Mouse (Mus musculus) frontal cortex, postnatal 10 days (tissue): Measurements from ENCODE around the gene Hibadh.

Experiments used
- DNase-seq, 2 experiments: peaks; one replicate each; pipeline ENCODE4 v3.0.0; 2022; ENCODE audit warnings: low spot score in 2 of 2, mixed read lengths in 1 of 2

Gene Hibadh

DNA sequence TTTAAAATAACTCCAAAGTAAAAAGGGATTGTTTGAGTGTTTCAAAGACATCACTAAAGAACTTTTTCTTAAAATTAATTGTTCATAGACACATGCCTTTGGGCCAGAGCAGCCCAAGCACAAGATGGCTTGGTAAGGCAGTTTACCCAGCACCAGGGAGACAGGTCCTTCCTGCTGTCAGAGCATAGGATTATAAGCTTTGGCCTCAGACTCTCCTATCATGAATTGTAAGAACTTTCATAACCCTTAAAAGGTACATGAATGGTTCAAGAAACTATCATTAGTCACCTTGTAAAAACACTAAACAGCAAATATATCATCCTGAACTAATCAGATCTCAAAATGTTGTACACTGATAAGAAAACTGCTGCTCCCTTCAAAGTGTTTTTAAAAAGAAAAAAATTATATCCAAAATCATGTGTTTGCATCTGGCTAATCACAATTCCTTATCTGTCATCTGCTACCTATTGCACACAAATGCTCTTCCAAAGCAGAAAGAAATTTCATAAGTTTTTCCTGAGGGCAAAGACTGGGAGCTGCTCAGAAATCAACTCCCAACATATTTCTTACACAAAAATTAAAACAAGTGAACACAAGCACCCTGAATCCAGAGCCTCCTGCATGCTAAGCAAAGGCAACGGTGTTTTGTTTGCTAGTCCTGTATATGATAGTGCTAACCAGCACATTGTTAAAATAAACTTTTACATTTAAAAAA, 1.6 kb downstream of the Hibadh start:
- DNase-seq: no peak

GRCm38 (mm10) chr6:52637337-52637736, 2.9 kb downstream of the Hibadh start:
- DNase-seq: no peak

GRCm38 (mm10) chr6:52635395-52635794, 4.8 kb downstream of the Hibadh start:
- no peak for DNase-seq

GRCm38 (mm10) chr6:52630625-52631024, 9.6 kb downstream of the Hibadh start:
- DNase-seq: no peak

DNA sequence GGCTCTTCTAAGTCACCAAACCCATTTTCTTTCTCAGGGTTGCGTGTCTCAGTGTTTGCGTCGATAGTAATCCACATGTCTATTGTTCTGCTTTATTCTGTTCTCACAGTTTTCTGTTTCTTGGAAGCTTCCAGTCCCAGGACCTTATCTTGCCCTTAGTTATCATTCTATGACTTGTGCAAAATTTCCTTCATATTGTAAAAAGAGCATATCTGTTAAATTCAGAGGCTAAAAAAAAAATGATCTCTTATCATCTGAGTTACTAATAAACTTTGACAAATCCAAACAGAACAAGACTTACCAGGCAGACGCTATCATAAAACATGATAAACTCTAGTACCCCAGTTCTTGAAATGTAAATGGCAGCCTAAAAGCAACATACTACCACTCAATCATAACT, 11.0 kb downstream of the Hibadh start:
- no peak for DNase-seq

DNA sequence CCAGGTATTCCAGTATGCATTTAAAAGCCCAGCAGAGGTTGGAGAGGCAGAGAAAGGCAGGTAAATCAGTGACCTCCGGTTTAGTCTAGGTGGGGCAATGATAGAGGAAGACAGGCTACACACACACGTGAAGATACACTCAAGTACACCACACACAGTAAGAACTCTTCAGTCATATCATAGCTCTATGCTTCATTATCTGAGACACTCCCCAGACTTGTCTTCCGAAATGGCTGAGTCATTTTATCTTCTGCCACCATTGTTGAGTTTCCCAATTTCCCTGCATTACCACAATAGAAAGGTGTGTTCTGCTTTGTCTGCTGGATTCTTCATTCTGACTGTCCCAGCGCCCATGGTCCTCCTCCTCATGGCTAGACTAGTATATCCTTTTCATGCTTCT, 13.5 kb downstream of the Hibadh start:
- DNase-seq: no peak

GRCm38 (mm10) chr6:52623741-52624140, 16.4 kb downstream of the Hibadh start:
- DNase-seq: no peak

DNA sequence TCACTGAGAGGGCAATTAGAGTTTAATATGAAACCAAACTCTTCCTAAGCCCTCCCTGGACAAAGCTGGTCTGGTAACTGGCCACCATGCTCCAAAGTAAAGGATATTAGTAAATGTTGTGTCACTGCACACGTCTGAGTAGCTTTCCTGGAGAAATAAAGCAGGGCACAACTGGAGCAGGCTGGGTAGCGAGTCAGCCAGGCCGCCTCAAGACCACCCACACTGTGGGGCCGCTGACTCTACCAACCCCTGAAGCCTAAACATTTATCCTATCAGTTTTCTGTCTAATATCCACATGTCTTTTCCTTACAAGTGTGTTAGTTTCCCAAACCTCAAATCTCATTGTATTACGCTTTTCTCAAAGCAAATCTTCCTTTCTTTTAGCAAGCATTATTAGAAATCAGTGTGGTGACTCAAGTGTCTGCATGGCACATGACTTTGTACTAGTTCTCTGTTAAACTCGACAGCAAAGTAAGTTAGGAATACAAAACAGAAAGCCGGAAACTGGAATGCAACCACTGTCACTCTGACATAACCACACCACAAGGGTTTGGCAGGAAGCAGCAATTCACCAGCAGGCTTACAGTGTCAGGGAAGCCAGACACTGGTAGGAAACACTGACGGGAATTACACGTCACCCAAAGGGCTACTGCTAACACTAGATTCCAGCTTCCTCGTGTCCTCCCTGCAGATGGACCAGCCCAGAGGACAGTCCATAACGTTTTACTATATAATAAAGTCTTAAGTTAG, 18.3 kb downstream of the Hibadh start:
- no peak for DNase-seq

- DNase-seq: no peak
These were observed 20.1 kb downstream of the Hibadh start for GRCm38 (mm10) chr6:52620090-52620489.

DNA sequence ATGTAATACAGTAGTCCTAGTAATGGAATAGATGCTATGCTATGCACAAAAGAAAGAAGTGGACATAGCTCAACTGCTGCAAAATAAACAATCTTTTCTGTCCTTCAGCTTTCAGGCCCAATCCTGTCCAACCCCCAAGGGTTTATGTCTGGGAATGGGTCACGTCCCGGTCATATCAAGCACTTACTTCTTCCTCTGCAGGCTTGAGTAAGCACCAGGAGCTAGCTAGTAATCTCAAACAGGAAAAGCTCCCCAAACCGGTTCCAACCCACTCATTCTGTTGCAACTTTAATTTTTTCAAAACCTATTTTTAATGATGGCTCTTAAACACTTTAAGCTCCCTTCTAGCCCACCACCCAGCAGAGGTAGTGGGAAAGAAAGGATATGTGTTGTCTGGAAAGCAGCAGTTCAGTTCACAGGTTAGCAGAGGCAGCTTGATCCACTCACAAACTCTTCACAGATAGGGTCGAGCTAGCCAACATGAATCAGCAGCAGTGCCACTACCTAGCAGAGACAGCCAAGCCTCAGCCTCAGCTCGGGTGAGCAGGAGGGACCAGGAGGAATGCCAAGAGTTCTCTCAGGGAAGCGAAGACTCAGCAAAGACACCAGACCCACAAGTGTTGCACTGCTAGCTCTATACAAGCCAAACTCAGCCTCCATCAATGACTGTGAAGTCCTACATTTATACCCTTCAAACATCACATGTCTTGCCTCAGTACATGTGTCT, 30.4 kb downstream of the Hibadh start:
- no peak for DNase-seq

- DNase-seq: no peak
These were observed 32.1 kb downstream of the Hibadh start for GRCm38 (mm10) chr6:52608121-52608520.

DNA sequence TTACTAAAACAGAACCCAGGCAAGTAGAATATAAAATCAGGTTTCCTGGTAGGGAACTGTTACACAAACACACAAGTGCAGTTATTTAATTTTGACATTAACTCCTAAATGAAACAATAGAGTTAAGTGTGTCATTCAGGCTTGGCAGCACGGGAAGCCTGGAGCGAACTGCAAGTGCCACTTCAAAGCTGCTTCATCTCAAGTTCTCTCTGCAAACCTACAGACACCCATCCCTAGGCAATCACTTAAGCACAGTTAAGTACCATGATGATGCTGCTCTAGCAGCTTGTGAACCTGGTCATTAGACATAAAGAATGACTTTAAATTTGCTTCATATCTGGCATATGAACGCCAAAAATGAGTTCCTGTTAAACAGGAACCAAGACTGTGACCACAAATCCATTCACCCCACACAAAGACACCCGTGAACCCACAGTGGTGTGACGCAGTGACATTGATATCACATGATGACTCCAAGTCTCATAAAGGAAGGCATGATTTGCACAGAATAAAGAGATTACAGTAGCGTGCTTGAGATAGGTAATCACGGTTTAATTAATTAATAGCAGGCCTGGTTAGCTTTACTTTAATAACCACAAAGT, 33.3 kb downstream of the Hibadh start:
- DNase-seq: no peak

DNA sequence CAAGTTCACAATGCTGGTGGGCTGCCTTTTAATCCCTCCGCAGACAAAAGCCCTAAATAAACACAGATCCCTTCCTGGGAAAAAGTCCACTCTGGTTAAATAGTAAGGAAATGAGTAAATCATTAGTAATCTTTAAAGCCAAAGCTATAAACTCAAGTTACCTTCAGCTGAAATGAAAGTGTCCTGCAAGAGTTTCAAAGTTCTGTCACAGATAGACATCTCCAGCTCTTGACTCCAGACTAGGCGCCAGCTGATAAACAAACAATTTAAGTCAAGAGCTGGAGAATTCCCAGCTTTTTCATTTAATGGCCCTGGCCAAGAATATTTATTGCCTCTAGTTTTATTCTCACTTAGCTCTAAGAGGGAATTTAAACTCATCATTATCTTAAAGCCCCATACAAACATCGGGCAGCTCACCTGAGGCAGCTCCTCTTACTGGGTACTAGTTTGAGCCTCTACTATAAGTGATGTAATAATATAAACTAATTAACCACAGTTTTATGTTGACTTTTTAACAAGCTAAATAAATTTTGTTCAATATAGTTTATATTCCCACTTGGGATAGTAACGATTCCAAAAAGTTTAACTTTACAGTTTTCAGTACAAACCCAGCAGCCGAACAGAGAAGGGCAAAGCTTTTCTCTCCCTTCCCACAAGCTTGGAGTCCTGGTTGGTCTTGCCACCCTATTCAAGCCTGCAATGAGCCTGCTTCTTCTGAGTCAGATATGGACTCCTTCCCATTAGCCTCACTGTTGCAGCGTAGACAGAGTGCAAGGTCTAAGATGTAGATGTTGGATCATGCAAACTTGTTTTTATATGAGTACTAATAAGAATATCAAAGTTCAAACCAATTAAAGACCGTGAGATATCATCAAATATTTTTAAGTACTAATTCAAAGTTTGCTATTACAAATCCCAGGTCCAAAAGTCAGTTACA, 38.2 kb downstream of the Hibadh start:
- DNase-seq: no peak

DNA sequence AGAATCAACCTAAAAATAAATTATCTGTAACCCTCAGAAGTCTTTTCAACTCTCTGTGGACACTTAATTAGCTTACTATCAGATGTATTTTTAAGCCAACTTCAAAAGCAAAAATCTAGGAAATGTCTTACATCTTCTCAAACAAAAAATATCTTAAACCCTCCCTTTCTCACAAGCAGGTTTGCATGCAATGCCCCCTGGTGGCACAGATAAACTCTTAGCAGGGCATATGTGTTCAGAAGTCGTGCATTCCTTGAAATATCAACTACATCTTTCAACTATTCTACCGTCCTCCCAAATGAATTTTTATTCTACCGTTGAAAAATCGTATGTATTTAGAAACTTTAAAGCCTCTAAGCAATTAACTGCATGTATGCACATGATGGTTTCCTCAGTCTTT, 39.1 kb downstream of the Hibadh start:
- DNase-seq: peak; percentile 9 to 25

- DNase-seq: no peak
These were observed 45.4 kb downstream of the Hibadh start for GRCm38 (mm10) chr6:52594752-52595151.

GRCm38 (mm10) chr6:52586564-52586963, 53.6 kb downstream of the Hibadh start:
- DNase-seq: no peak

DNA sequence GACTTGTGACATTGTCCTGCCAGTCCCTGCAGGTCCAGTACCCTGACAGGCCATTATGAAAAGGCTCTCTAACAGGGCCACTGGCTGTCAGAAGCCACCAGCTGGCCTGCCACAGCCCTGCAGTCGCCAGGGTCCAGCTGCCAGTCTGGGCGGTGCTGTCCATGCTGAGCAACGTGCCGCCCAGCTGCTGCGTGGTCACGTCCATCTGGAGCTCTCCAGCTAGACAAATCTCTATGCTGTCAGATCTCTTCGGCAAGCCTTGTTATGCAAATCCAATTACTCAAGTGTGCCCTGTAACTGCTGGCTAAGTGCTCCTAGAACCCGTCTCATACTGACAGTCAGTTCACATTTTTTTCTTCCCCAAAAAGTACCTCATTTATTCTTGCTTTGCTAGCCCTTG, 55.8 kb downstream of the Hibadh start:
- peak; percentile 10 to 32 for DNase-seq

DNA sequence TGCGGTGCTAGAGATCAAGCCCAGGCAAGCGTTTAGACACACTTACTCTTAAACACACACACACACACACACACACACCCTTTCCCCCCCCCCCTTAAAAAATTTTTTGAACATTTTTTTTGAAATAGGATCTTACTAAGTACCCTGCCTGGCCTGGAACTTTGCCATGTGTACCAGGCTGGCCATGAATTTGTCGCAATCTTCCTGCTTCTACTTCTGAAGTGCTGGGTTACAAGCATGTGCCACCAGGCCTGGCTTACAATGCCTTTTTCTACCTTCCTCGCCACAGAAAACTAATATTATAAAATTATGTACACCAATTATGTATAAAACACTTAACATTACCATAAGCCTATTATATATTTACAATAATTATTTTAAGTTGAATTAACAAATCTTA, 59.1 kb downstream of the Hibadh start:
- no peak for DNase-seq

- DNase-seq: no peak
These were observed 61.9 kb downstream of the Hibadh start for GRCm38 (mm10) chr6:52578322-52578721.

DNA sequence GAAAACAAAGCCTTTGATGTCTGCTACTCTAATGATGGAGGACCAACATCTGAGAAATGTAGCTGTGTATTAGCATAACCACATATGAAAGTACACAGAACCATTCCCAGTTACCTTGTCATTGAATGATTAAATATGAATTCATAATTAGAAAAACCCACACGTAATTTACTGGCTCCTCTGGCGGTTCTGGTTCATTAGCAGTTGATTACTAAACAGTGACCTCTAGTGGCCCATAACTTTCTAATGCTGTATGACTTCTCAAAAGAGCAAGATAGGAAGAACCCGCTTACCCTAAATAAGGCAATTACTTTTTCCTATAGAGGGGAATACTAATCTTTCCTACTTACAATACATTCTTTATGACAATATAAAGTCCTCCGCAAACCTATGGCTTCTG, 62.9 kb downstream of the Hibadh start:
- DNase-seq: no peak

DNA sequence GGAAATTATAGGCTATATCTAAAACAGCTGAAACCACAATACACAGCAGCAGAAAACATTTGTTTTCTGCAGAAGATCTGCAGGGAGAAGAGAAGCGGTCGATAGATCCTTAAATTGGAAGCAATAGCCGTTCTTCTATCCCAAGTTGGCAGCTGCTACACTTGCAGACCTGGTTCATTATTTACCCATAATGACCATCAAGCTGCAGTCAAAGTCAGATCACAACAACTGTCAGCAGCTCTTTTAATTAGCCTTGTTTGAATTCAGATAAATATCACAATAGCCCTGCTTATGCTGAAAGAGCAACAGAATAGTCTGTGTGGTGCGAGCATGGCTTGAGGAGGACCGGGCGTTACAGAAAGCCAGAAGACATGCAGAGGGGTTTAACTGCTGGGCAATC, 71.5 kb downstream of the Hibadh start:
- DNase-seq: no peak
